Mouse (Mus musculus) urinary bladder, adult 18-20 months (tissue): ENCODE results near the gene A630095N17Rik.

Experiments
- DNase-seq, 2 experiments: peaks; one replicate each; pipeline ENCODE4 v3.0.0; 2022; ENCODE audit warnings: low spot score in 2 of 2, mixed read lengths in 2 of 2

Gene A630095N17Rik

DNA sequence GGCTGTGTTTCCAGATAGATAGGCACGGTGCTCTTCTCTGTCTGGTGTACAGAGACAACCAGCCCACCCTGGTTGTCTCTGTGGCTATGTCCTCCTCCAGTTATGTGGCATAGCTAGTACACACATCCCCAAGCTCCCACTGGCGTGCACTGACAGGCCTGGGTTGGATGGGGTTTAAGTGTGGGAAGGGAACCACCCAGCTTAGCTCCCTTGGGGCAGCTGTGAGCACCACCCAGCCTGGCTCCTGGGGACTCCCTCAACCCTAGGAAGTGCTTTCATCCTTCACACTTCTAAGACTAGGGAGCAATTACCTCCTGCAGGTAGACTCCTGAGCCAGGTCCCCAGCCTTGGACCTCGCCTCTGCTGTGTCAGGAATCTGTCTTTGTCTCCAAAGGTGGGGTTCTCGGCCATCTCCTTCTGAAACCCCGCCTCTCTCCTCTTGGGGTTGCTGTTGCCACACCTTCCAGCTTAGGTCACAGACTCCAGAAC is at the start of gene A630095N17Rik:
TSS of gene A630095N17Rik (minus strand) at position 439 of the 489 bp plus-strand sequence.
- no peak for DNase-seq

GRCm38 (mm10) chr1:75278228-75278627 is 46.3 kb upstream of the A630095N17Rik start, which contains the start of gene Resp18:
Gene Resp18 (minus strand): TSS chr1:75278415.
- no peak for DNase-seq

GRCm38 (mm10) chr1:75277195-75278188 is 45.6 kb upstream of the A630095N17Rik start:
- DNase-seq = peak in 1 of 2 experiments; percentile 42

DNA sequence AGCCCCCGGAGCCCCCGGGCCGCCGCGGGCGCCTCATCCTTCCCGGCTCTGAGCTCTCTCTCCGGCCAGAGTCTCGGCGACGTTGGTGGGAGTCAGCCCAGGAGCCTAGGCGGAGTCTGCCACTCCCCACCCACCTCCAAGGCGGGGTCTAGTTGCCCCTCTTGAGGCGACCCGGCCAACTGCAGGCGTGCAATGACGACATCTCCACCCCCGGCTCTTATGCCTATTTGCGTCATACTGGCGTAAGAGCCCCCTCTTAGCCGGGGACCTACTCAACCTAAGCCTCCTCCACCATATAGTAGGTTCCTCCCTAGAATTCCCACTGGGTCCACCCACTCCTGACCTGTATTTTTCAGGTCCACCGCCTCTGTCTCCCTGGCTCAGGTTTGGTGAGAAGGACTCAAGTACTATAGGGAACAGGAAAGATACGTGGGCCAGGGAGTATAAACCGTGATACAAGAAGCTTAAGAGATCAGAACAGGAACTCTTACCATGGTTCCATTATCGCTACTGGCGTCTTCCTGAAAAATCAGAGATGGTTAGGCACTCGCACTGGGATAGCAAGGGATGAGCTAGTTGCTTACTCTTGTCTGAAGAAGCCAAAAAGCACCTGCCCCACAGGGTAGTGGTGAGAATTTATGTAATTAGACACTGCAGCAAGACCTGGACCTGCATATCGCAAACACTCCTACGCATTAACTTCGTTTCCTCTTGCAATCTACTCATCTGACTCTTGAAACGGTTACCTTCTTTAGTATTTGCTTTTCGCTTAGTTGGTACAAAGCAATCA is 32.4 kb upstream of the A630095N17Rik start, which contains the start of gene Ptprn:
TSS of gene Ptprn (minus strand) at position 412 of the 790 bp plus-strand sequence.
- no peak for DNase-seq

DNA sequence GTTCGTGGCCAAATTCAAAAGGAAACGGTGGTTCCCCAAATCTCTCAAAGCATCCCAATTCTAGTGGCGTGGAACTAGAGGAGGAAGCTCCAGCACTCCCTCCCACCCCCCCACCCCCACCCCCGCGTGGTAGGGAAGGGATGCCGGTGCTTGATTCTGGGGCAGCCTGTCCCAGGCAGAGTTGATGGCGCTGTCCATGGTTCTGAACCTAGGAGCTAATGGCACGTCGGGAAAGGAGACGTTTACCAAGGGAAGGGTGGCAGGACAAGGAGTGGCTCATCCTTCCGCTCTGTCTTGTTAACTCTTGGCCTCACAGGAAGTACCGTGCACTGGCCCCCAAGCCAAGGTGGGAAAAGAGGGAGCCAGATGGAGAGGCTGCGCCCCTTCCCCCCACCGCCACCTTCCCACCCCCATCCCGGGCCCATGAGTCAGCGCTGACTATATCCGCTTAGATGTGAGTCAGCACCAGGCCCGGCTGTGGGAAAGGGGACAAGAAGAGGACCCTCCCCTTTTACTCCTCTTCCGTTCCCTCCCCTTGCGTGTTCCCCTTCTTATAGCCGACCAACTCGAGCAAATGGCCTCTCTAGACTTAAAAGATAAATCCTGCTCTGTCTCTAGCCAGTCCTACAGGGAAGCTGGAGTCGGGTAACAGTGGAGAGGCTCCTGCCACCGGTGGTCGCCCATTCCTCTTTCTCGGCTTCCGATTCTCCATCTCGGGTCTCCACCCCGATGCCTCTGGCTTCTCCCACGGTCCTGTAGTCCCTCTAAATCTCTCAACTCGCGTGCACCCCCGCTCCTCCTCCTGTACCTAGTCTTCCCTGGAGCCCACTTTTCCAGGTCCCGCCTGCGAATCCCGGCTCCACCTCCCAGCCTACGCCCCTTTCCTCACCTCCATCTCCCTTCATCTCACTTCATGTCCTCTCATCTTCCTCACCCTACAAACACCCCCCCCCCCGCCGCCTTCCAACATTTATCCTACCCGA is 31.4 kb upstream of the A630095N17Rik start:
- no peak for DNase-seq

- DNase-seq = no peak
Observed at GRCm38 (mm10) chr1:75261278-75261677, 29.4 kb upstream of the A630095N17Rik start.

DNA sequence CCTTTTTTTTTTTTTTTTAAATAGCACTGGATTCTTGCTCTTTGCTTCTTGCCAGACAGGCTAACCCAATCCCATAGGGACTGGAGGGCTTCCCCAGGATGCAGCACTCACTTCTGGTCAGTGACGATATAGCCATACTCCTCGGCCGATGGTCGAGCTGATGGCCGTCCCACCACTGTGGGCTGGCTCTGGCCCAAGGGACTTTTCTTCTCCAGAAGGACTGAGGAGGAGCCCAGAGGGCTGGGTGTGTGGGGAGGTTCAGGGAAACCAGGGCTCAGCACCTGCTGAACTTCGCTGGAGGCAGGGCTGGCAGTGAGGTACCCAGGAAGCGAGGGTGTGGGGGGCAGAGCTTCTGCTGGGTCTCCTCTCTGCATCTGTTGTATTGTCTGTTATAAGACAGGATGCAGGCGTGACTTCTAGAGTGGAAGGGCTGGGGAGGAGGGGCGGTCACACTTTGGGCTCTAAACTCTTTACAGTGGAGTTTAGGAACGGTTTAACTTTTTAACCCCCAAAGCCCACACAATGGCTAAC is 23.7 kb upstream of the A630095N17Rik start:
- DNase-seq = no peak

GRCm38 (mm10) chr1:75254625-75255013 is 22.7 kb upstream of the A630095N17Rik start:
- no peak for DNase-seq

- peak; percentile 49 to 85 for DNase-seq
Observed at GRCm38 (mm10) chr1:75253849-75254624, 22.1 kb upstream of the A630095N17Rik start.

DNA sequence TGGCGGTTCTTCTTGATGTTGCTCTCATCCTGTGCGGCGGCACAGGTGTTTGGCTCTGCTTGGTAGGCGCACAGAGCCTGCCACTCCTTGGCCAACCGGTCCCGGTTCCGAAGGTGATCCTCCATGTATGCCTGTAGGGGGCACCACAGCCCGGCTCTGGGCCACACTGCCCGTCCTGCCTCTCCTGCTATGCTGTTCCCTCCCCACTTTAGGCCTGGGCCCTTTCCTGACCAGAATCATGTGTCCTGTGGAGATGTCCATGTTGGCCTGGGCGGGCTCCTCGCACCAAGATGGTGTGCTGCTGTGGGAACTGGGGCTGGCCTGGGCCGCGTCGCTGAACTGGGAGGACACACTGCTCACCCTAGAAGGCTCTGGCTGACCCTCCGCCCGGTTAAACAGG is 21.1 kb upstream of the A630095N17Rik start:
- DNase-seq = no peak

GRCm38 (mm10) chr1:75252308-75252707 is 20.4 kb upstream of the A630095N17Rik start:
- DNase-seq = no peak

- DNase-seq = peak; percentile 74 to 81
Observed at GRCm38 (mm10) chr1:75251112-75251970, 19.4 kb upstream of the A630095N17Rik start.

DNA sequence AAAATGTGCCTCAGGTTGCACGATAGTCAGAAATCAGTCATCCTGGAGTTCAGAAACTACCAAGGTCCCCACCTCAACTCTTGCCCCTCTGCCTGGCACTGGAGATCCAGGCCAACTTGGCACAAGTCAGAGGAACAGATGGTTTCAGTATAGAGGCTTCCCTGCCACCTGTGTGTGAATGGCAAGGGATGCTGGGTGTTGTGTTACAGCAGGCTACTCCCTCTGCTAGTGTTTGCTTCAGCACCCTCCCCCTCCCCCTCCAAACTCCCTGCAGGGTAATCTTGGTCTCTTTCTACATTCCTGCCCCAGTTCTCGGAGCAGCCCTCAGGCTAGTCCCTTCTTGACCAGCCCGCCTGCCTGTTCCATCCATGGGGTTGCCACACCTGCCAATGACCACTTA is 18.6 kb upstream of the A630095N17Rik start:
- no peak for DNase-seq

DNA sequence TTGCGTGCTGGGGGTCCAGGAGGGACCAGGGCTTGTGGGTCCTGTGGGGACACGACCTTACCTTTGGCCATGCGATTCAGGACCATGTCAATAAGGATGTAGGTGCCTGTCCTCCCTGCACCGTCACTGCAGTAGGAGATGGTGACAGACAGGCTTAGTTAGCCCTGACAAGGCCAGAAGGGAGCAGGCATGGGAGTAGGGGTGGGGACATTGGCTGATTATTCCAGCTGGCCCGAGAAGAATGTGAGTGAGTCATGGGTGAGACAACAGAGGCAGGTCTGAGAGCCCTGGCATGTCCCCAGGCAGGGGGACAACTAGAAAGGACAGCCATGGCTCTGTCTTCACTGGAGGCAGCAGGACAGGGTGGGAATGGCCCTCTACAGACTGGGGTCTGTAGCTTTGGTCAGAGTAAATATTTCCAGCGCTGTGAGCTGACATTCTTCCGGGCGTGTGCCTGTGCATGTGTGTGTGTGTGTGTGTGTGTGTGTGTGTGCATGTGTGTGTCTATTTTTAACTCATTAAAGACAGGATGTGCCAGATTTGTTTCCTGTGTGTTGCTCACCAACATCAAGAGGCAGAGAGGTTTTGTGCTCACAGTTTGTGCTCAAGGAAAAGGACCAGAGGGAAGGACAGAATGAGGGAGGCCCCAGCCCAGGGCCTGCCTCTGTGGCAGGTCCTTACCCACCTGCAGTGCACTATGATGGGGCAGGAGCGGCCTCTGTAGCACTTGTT is 16.3 kb upstream of the A630095N17Rik start:
- peak in 1 of 2 experiments; percentile 65 for DNase-seq

DNA sequence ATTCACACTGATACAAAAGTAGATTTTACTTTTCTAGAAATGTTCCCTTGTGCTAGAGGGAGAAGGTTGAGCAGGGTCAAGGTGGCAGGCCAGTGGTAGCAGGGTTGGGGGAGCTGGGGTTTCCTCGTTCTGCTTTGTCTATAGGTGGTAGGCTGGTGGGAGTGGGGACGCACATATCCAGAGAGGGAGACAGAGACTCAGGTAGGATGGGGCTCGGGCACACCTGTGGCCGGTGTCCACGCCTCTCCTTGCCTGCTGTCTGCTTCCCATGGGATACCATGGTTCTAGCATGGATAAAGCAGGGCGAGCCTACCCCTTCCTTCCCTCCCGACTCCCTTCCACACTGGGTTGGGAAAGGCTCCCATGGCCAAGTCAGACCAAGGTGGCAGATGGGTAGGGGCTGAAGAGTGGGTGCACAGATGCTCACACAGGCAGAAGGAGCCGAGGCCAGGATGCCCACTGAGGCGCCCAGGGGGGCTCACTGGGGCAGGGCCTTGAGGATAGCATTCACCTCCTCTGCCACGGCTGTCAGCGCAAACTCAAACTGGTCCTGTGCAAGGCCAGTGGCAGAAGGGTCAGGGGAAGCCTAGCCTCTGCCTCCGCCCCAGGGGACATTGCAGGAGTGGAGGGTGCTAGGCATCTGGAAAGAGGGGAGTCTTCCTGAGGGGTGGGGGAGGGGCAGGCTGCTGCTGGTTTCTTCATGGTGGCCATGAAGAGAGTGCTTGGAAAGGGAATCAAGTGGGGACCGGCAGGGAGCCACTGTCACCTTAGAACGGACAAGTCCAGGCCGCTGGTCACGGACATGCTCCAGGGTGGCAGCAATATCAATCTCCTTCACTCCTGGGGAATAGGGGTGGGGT is 15.4 kb upstream of the A630095N17Rik start:
- no peak for DNase-seq

DNA sequence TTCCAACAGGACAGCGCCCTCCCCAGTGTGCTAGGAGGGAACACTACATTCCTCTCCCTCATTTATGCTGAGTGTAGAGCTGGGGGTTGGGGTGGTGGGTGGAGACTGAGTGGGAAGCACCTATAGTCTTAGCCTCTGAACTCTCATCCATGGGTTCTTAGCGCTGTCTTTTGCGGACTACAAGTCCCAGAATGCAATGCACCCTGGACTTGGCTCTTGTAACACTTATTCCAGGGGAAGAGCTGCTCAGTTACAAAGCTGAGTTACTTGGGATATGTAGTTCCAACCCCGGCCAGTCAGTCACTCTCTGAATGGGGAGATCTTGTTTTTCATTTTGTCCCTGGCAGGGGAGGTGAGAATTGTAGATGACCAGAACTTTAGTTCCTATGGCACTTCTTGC is 12.9 kb upstream of the A630095N17Rik start:
- no peak for DNase-seq

GRCm38 (mm10) chr1:75244175-75244826 is 12.4 kb upstream of the A630095N17Rik start:
- no peak for DNase-seq
